Mouse (Mus musculus) left cerebral cortex, adult 11 months (tissue): Measurements from ENCODE around the gene Olfr145.

Experiments
- DNase-seq: peaks from one replicate; pipeline ENCODE4 v3.0.0; 2022; ENCODE audit warnings: low spot score

The Olfr145 gene

DNA sequence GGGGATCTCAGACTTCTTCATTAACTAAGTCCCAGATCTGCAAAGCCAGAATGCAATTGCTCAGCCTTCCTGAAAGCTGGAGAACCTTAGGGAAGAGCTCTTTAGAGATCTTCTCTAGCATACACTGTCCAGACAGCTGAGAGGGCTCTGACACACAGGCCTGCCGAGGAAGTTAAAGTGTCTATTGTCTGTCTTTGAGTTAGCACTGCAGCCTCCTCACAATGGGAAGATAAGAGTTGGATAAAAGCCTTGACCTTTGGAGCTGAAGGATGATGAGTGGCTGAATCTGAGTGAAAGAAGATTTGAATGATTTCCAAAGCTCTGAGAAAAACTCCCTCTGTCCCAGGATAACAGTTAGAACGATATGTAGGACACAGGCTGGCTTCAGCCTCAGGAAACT lies at the start of gene Olfr145:
Gene Olfr145 (plus strand): TSS at position 64 of the 400 bp plus-strand sequence.
- DNase-seq, result no peak

GRCm38 (mm10) chr9:37849267-37849666 lies 47.3 kb upstream of the Olfr145 start:
- no peak for DNase-seq

DNA sequence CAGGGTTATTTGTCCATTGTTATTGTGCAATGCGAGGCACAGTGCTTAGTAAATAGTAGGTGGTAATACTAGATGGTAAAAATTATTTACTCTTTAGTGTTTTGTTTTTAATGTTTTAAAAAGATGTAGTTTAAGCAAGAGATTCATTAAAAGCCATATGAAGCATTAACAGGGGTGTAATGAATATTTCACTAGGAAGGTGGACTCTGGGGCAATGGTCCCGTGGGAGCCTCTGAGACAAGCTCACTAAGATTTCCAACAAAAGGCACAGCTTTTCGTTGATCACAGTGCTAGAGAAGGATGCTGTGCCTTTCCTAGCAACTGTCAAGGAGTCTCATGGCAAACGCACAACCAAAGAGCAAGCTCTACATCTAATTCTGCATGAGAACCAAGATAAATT lies 42.6 kb upstream of the Olfr145 start, which contains the start of gene Olfr877:
Gene Olfr877 (plus strand): TSS at position 301 of the 400 bp plus-strand sequence.
- DNase-seq, result no peak

DNA sequence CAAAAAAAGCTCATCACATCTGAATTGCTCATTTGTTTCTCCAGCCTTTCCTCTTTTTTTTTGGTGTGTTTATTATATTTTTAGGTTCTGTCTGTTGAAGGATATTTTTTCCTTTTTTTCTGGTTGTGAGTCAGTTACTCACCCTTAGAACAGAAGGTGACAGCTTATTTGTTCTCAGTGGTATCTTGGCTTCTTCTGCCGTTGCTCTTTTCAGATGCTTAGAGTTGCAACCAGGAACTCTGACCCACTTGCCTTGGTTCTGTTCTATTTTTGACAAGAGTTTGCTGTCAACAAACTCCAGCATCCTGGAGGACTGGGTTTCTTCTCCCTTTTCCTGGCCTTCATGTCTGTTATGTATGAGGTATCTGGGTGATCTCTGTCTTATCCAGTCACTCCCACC lies 33.2 kb upstream of the Olfr145 start:
- no peak for DNase-seq

- DNase-seq, result no peak
Observed at GRCm38 (mm10) chr9:37870246-37870645, 26.3 kb upstream of the Olfr145 start.

GRCm38 (mm10) chr9:37871097-37871496 lies 25.4 kb upstream of the Olfr145 start:
- no peak for DNase-seq

DNA sequence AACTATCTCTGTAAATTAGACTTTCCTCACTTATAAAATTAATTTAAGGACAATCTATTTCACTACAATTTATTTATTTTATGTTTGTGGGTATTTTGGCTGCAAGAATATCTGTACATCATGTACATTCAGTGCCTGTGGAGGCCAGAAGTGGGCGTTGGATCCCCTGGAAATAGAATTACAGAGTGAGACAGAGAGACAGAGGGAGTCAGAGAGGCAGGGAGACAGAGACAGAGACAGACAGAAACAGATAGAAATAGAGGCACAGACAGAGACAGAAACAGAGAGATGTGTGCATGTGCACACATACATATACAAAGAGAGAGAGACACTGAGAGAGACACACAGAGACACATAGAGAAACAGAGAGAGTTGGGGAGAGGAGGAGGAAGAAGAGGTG lies 25.0 kb upstream of the Olfr145 start:
- DNase-seq, result no peak

DNA sequence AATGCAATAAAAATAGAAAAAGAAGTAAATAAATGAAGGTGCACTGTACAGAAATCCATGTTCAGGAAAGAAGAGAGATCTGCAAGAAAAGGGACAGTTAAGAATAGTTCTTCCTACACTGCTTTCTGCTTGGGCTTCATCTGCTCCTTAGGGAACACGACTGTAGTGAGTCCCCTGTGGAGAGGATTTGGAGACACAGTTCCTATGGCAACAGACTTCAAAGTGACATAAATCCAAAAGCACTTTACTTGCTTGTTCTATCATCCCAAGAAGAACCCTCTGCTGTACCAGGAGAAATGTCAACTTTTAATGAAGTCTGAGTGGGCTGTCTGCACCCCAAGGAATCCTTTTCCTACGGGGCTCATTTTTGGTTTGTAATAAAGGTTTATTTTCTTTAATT lies 5.6 kb upstream of the Olfr145 start:
- peak; percentile 28 for DNase-seq

GRCm38 (mm10) chr9:37905555-37905954 lies 9.0 kb downstream of the Olfr145 start:
- DNase-seq, result peak; percentile 11

DNA sequence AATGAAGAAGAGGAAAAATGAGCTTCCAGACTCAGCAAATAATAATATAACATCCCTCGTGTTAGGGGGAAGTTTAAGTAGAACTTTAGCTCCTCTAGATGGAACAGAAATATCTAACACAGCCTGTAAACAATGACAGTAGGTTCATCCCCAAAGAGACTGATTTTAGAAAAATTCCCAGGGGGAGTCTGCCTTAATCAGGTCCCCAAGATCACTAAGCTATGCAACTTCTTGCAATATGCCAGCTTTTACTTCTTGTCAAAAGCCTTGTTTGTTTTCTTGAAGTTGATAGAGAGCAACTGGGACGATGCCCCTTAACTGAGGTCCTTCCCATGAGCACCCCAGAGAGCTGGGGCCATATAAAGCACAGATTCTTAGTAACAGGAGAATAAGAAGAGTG lies 21.0 kb downstream of the Olfr145 start, which contains the start of gene Olfr878:
Gene Olfr878 (plus strand): TSS at position 301 of the 400 bp plus-strand sequence.
- no peak for DNase-seq

DNA sequence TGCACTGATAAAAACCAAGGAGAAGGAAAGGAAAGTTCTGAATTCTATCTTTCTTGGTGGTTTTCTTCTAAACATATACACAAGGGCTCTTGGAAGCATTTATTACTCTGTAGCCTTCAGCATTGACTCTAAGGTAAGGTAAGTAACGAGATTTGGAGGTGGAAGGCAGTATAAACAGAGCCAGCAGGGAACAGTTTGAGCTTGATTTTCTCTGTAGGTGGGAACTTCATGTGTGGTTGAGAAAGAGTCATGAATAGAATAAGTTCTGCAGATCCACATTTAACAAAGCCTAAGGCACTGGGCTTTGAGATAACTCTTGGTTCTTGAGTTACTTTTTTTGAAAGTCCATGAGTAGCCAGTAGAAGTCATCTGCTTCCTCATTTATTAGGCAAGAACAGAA lies 21.5 kb downstream of the Olfr145 start:
- DNase-seq, result no peak

GRCm38 (mm10) chr9:37924194-37924593 lies 27.7 kb downstream of the Olfr145 start:
- DNase-seq, result no peak

DNA sequence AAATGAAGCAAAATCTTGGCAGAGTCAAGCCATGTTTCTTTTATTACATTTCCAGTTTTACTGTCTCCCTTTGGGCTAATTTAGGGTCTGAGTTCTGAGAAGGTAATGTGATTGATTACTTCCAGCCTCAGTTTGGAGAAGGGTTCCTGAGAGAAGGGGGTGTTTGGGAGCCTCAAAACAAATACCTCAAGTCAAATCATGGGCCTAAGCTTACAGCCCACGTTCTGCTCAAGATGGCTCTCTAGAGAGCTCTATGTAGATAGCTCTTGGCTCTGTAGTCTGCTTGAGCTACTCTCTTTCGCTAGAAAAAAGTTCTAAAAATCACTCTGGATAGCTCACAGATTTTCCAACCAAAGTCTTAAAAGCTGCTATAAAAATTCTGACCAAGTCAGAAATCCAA lies 28.9 kb downstream of the Olfr145 start:
- DNase-seq, result no peak

DNA sequence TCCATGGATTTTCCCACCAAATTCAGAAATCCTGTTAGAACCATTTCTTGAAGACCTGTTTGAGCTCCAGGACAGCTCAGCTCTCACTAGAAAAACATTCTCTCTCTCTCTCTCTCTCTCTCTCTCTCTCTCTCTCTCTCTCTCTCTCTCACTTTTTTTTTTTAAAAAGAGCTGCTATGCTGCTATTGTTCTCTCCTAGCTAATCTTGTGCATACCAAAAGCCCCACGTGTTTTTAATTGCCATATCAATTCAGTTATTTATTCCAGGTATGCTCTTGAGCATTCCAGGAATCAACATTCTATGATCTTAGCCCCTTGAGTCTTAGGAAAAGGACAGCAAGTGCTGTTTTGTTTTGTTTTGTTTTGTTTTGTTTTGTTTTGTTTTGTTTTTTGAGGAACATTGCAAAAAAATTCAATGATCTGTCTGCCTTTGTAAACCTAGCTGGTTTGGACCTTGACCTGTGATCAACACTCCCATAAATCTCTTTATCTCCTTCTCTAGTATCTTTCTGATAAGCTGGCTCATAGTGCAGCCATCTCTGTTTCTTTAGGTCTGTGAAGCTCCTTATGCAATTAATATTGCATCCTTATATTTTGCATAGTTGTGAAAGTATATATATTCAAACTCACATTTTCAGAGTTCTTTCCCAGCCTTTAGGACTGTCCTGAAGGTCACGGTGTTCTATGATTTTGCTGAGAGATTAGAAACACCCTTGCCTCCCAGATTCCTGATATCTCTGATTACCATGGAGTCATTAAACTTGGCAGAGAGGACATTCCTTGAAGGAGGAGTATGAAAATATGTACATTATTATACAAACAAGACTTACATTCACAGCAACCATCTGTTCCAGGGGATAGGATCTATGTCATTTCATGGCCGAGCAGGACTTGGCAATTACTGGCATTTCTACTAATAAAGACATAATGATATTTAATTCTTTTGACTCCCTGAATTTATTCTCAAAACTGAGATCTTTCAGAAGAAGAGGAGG lies 29.8 kb downstream of the Olfr145 start:
- no peak for DNase-seq

- DNase-seq, result peak; percentile 73
Observed at GRCm38 (mm10) chr9:37932519-37932918, 36.0 kb downstream of the Olfr145 start.

- no peak for DNase-seq
Observed at GRCm38 (mm10) chr9:37934146-37934545, 37.6 kb downstream of the Olfr145 start.

- DNase-seq, result no peak
Observed at GRCm38 (mm10) chr9:37941167-37941566, 44.6 kb downstream of the Olfr145 start.
